Mouse (Mus musculus): ENCODE data around the gene Klk1b1.
"Not testable (repeated sequence)": the region's sequence is repeated elsewhere in the genome, so short reads cannot be mapped to it uniquely, and the experiment has no call there.

DNA sequence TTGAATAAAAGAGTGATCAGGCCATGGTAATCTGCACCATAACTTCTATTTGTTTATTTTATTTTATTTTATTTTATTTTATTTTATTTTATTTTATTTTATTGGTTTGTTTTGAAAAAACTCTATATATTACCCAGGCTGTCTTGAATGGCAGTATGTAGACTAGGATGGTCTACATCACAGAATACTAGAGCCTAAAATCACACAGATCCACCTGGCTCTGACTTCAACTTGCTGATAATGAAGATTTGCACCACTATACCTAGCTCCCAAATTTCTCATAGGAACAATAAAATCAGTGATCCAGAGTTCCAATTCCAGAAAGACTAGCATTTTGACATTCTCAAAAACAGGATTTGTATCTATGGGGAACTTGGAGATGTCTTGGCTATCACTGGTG, 45.3 kb downstream of the Klk1b1 start, which contains the start of gene Klk1b26:
- TF ChIP-seq POLR2A, CTCF (IDR thresholded peaks at IDR 0.05; ENCODE audit: insufficient read depth, low read depth, low read length): not testable (repeated sequence)
